Mouse (Mus musculus): Measurements from ENCODE around the gene Wdpcp. TPM values are rescaled to one million over a fixed set of nuclear protein-coding genes. Genes with fewer than 3 reads are reported as not detected.

Gene Wdpcp
- polyA plus RNA-seq, 1 experiment from 2014 or later = 13.5 TPM

DNA sequence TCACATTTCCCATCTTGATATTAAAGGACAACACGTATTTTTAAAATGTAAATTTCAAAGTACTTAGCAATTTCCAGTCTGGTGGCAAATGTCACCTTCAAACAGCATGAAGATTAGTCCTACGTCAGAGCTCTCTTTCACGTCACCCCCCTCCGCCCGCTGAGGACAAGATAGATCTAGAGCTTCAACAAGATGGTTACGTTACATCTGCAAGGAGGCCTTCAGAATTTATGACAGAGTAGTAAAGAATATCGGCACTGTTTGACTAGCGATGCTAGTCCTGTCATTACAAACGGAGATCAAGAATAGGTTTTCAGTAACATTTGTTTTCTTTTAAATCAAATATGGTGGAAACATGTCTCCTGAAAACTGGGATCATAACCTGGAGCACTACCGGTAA, 1.1 kb upstream of the Wdpcp start:
- Histone ChIP-seq H3K27me3 (no peaks in the 10 kb centered on the region), H3K36me3 (peaks cover 3% of the 10 kb centered on the region; the same call in 1 of the 2 replicates), H3K4me3 (peak overlapping the region; percentile 82), H3K27ac (no peak overlapping the region), H3K4me1 (peaks cover 12% of the 10 kb centered on the region), H3K9me3 (no peaks in the 10 kb centered on the region), H3K4me2 (replicated peaks) (peak overlapping the region; percentile 74), H3K9ac (peak overlapping the region; percentile 72)
- 11% methylated on average over 10 of the region's 10 CpGs for WGBS
- no peak for ATAC-seq (ENCODE audit: insufficient number of reproducible peaks, insufficient read depth, low FRiP score, low TSS enrichment)

DNA sequence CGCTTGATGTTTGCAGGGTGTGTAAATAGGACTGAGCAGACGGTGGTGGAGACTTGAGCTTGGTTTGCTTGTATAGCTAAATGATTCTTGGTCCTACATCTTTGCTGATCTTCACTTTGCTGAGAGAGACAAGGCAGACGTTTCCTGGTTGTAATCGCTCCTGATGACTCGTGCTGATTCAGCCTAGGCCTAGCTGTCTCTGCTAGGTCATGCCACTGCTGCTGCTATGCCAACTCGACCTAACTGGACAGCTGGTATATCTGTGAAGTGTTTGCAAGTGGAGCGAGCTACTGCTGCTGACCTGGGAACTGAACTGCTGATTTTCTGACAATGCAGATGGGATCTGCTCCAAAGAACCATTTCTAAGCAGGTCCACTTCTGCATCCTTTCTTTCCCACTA, 9.4 kb downstream of the Wdpcp start:
- 69% methylated on average over 7 of the region's 7 CpGs for WGBS
- ATAC-seq (ENCODE audit: insufficient number of reproducible peaks, insufficient read depth, low FRiP score, low TSS enrichment) = no peak
- H3K36me3 ChIP-seq = no peaks in the 10 kb centered on the region
- no peak overlapping the region for H3K9ac ChIP-seq
- H3K4me2 ChIP-seq (replicated peaks) = no peak overlapping the region
- no peaks in the 10 kb centered on the region for H3K4me1 ChIP-seq
- H3K9me3 ChIP-seq = no peaks in the 10 kb centered on the region
- H3K27ac ChIP-seq = no peak overlapping the region
- no peaks in the 10 kb centered on the region for H3K27me3 ChIP-seq
- H3K4me3 ChIP-seq = no peak overlapping the region

DNA sequence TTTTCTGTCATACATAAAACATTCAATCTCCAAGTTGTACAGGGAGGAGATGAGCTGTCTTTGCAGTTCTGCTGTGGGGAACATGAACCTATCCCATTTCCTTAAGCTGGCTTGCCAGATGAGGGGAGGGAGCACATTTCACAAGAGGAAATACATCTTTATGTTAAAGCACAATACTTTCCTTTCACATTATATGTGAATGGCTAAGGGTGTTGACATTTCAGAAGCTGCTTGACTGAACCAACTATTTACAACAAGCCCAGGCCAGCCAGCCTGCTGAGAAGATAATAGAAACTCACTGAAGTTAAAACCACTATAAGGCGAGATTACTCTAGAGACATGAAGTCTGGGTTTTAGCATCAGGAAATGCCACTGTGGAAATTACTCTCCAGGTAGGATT, 11.3 kb downstream of the Wdpcp start:
- ATAC-seq (ENCODE audit: insufficient number of reproducible peaks, insufficient read depth, low FRiP score, low TSS enrichment) = no peak
- no peak overlapping the region for H3K4me3 ChIP-seq
- WGBS = 36% methylated on average over 1 of the region's 1 CpGs
- H3K9me3 ChIP-seq = no peaks in the 10 kb centered on the region
- H3K4me2 ChIP-seq (replicated peaks) = no peak overlapping the region
- no peak overlapping the region for H3K27ac ChIP-seq
- H3K9ac ChIP-seq = no peak overlapping the region
- H3K4me1 ChIP-seq = no peaks in the 10 kb centered on the region
- no peaks in the 10 kb centered on the region for H3K36me3 ChIP-seq
- H3K27me3 ChIP-seq = no peaks in the 10 kb centered on the region

DNA sequence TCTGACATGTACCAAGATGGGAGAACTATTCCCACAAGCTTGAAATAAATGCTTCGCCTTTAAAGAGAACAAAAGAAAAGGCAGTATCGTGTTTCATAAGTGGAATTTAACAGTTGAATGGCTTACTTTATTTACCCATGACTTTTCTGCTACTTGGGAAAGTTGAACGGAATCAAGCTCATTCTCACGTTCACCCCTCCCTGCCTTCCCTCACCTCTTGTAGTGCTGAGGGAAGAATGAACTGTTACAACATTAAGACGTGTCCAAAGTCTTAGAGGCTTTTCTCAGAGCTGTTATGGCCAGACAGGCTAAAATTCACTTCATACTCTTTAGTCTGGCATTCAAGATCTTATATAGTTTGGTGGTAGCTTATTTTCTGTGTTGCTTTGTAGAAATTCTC, 30.5 kb downstream of the Wdpcp start:
- H3K27ac ChIP-seq = no peak overlapping the region
- WGBS = 38% methylated on average over 5 of the region's 5 CpGs
- no peak for ATAC-seq (ENCODE audit: insufficient number of reproducible peaks, insufficient read depth, low FRiP score, low TSS enrichment)

DNA sequence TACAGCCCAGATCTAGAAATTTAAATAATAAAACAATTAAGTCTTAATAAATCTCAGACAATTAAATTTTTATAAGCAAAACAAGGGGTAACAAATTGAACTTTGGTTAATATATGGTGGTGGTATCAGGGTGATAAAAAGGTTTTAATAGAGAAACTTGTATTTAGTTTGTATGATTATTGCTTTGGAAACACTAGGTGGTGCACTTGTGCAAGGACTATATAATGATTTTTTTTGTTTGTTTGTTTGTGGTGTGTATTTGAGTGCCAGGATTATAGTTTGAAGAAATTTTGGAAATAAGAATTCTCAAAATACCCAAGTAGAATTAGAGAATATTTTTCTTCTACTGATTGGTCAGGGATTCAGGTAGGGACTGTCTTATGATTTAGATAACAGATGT, 43.9 kb downstream of the Wdpcp start:
- no peaks in the 10 kb centered on the region for H3K9me3 ChIP-seq
- H3K27ac ChIP-seq = no peak overlapping the region
- no peak overlapping the region for H3K4me3 ChIP-seq
- H3K36me3 ChIP-seq = no peaks in the 10 kb centered on the region
- no peaks in the 10 kb centered on the region for H3K4me1 ChIP-seq
- no peak overlapping the region for H3K4me2 ChIP-seq (replicated peaks)
- no peaks in the 10 kb centered on the region for H3K27me3 ChIP-seq
- no peak for ATAC-seq (ENCODE audit: insufficient number of reproducible peaks, insufficient read depth, low FRiP score, low TSS enrichment)
- H3K9ac ChIP-seq = no peak overlapping the region

More for the DNA sequence above, 30.5 kb downstream of the Wdpcp start:
- Histone ChIP-seq H3K4me2 (replicated peaks) (no peak overlapping the region), H3K36me3 (no peaks in the 10 kb centered on the region), H3K27me3 (no peaks in the 10 kb centered on the region), H3K9ac (no peak overlapping the region), H3K4me1 (no peaks in the 10 kb centered on the region), H3K9me3 (no peaks in the 10 kb centered on the region), H3K4me3 (no peak overlapping the region)

DNA sequence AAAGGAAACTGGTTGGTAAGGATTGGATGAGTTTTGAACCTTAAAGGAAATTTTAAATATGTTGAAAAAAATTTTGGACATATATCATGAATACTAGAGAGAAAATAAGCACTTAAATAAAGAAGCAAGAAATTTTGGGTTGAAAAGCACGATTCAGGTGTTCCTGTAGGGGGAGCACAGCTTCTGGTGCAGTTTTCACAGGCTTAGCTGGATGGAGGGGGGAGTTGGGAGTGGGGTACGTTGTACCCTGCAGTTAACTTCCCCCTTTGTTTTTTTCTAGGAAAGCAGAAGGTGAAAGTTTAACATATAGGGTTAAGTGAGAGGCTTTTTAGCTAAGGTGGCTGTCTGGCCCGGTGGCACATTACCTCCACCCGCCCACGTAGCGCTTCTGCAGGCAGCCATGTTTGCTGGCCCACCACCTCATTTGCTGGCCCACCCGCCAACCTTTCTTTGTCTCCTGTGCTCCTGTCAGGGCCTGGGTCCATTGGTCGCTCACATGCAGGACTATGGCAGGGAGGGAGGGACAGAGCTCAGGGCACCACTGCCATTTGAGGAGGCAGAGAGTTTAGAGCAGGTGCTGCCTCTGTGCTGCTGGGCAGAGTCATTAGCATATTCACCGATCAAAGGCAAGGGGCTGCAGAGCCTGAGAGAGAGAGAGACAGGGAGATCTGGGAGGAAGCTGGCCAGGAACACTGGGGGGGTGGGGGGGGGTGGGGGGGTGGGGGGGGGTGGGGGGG, 62.3 kb downstream of the Wdpcp start:
- WGBS = 69% methylated on average over 9 of the region's 9 CpGs
- no peaks in the 10 kb centered on the region; the same call in 1 of the 2 replicates for H3K4me1 ChIP-seq
- H3K4me3 ChIP-seq = no peak overlapping the region
- no peaks in the 10 kb centered on the region for H3K36me3 ChIP-seq
- ATAC-seq (ENCODE audit: insufficient number of reproducible peaks, insufficient read depth, low FRiP score, low TSS enrichment) = no peak
- no peak overlapping the region for H3K27ac ChIP-seq
- H3K27me3 ChIP-seq = no peaks in the 10 kb centered on the region
- no peak overlapping the region for H3K9ac ChIP-seq
- no peak overlapping the region for H3K4me2 ChIP-seq (replicated peaks)
- no peaks in the 10 kb centered on the region for H3K9me3 ChIP-seq

DNA sequence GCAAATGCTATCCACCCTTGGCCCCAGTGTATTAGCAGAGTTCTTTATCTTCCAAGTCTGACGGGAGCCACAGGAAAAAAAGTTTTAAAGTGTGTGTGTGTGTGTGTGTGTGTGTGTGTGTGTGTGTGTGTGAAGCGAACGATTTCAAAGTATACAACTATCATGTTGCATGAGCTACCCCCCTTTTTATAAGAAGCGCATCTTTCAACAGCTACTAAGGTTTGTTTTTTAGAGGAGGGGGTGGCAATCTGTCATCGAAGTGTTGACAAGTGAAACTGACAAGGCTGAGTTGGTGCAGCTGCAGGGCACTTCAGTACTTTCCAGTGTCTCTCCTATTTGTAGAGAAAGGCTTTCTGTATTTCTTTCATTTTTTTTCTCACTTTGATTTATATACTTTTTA, 66.3 kb downstream of the Wdpcp start:
- H3K27ac ChIP-seq = no peak overlapping the region
- H3K36me3 ChIP-seq = no peaks in the 10 kb centered on the region
- no peak for ATAC-seq (ENCODE audit: insufficient number of reproducible peaks, insufficient read depth, low FRiP score, low TSS enrichment)
- no peaks in the 10 kb centered on the region; the same call in 1 of the 2 replicates for H3K4me1 ChIP-seq
- 43% methylated on average over 5 of the region's 5 CpGs for WGBS
- H3K4me3 ChIP-seq = no peak overlapping the region
- H3K4me2 ChIP-seq (replicated peaks) = no peak overlapping the region
- no peak overlapping the region for H3K9ac ChIP-seq
- H3K9me3 ChIP-seq = no peaks in the 10 kb centered on the region
- no peaks in the 10 kb centered on the region for H3K27me3 ChIP-seq

DNA sequence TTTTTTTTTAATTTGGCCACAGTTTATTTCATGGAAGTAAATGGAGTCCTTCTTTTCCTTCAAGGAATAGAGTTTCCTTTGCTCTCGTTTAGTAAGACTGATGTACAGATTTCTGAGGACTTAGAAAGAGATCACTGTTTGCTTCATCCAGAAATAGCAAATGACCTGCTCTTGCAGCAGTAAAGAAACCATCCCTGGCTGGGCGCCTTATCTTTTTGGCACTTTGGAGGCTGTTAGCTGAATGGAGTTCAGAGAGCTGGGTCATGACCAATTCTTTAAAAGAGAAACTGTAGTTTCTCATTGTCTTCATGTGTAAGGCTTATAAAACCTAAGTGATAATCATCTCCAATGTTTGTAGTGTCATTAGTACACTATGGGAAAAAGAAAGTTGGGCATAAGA, 67.5 kb downstream of the Wdpcp start:
- no peaks in the 10 kb centered on the region; the same call in 1 of the 2 replicates for H3K4me1 ChIP-seq
- ATAC-seq (ENCODE audit: insufficient number of reproducible peaks, insufficient read depth, low FRiP score, low TSS enrichment) = no peak
- no peak overlapping the region for H3K4me2 ChIP-seq (replicated peaks)
- H3K27me3 ChIP-seq = no peaks in the 10 kb centered on the region
- no peaks in the 10 kb centered on the region for H3K36me3 ChIP-seq
- no peak overlapping the region for H3K4me3 ChIP-seq
- no peak overlapping the region for H3K27ac ChIP-seq
- H3K9me3 ChIP-seq = no peaks in the 10 kb centered on the region
- WGBS = 67% methylated on average over 2 of the region's 2 CpGs
- no peak overlapping the region for H3K9ac ChIP-seq

DNA sequence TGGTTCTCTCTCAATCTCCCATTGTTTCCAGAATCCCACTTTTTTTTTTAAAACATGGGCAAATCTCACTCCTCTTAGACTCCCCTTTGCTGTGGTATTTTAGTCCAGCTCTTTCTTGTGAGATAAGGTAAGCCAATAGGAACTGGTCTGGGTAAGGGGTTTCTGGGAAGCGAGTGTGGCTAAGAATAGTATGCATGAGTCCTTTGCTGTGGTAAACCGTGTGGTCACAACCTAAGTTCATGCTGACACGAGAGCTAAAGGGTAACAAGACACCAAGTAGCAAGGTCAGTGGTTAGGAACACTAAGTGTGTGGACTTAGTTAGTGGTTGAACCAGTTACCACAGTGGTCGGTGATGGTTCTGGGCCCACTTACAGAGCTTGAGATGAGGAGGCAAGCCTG, 72.2 kb downstream of the Wdpcp start:
- Histone ChIP-seq H3K9me3 (no peaks in the 10 kb centered on the region), H3K4me3 (no peak overlapping the region), H3K4me2 (replicated peaks) (no peak overlapping the region), H3K4me1 (no peaks in the 10 kb centered on the region), H3K27me3 (no peaks in the 10 kb centered on the region), H3K27ac (no peak overlapping the region), H3K36me3 (no peaks in the 10 kb centered on the region), H3K9ac (no peak overlapping the region)
- no peak for ATAC-seq (ENCODE audit: insufficient number of reproducible peaks, insufficient read depth, low FRiP score, low TSS enrichment)
- WGBS = 66% methylated on average over 4 of the region's 4 CpGs

DNA sequence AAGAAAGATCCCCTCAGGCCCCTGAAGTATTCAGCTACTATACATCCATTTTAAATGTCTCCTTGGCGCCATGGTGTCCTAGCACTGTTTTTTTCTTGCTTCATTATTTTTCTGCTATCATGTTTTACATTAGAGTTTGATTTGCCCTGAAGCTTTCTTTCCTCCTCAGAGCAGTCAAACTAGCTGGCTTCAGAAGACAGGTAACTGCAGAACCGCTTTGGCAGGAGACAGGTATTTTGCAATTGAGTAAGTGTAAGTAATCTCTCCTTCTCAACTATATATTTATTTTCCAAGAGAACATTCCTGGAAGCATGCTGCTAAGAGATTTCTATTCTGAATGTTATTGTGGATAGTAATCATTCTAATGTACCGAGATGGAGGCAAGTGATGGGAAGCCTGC, 74.1 kb downstream of the Wdpcp start:
- WGBS = 75% methylated on average over 3 of the region's 3 CpGs

DNA sequence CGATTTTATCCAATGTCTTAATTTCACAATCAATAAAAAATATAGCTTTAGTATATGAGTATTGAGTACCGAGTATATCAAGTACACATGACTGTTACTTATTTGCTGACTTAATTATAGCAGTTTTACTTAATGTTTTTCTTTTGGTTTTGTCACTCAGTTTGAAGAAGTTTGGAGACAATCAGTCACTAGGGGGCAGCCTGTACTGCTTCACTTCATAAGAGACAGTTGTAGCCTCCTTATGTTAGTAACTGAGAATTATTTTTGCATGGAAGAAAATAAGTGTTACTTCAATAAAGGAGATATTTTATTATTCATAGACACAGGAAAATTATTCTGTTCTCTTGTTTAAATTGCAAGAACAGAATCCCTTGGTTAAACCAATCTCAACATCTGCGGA, 87.0 kb downstream of the Wdpcp start:
- no peaks in the 10 kb centered on the region for H3K9me3 ChIP-seq
- no peak for ATAC-seq (ENCODE audit: insufficient number of reproducible peaks, insufficient read depth, low FRiP score, low TSS enrichment)
- H3K4me3 ChIP-seq = no peak overlapping the region
- no peaks in the 10 kb centered on the region for H3K4me1 ChIP-seq
- H3K36me3 ChIP-seq = no peaks in the 10 kb centered on the region
- H3K27ac ChIP-seq = no peak overlapping the region
- no peak overlapping the region for H3K9ac ChIP-seq
- H3K4me2 ChIP-seq (replicated peaks) = no peak overlapping the region
- WGBS = 68% methylated on average over 3 of the region's 3 CpGs
- H3K27me3 ChIP-seq = no peaks in the 10 kb centered on the region

More for the DNA sequence above, 74.1 kb downstream of the Wdpcp start:
- Histone ChIP-seq H3K4me1 (no peaks in the 10 kb centered on the region), H3K27ac (no peak overlapping the region), H3K27me3 (no peaks in the 10 kb centered on the region), H3K9ac (no peak overlapping the region), H3K9me3 (no peaks in the 10 kb centered on the region), H3K36me3 (no peaks in the 10 kb centered on the region), H3K4me2 (replicated peaks) (no peak overlapping the region), H3K4me3 (no peak overlapping the region)
- ATAC-seq (ENCODE audit: insufficient number of reproducible peaks, insufficient read depth, low FRiP score, low TSS enrichment) = no peak

DNA sequence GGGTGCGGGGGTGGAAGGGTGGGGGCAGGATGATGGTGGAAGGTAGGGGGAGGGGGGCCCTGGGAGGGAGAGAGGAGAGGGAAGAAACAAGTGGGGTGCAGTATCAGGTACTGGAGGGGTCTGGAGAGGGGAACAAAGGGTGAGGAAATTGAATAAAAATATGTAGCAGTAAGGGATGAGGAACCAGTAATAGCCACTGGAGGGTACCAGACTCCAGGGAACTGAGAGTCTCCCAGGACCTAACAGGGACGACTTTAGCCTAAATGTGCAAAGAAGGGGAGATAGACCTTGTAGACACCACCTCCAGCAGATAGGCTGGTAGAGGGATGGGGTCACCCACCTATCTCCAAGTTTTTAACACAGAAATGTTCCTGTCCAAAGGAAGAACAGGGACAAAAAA, 105.0 kb downstream of the Wdpcp start:
- no peaks in the 10 kb centered on the region for H3K4me1 ChIP-seq
- no peak overlapping the region for H3K9ac ChIP-seq
- WGBS = 62% methylated on average over 2 of the region's 2 CpGs
- no peaks in the 10 kb centered on the region for H3K27me3 ChIP-seq
- no peak overlapping the region for H3K27ac ChIP-seq
- no peak overlapping the region for H3K4me2 ChIP-seq (replicated peaks)
- H3K4me3 ChIP-seq = no peak overlapping the region
- H3K9me3 ChIP-seq = no peaks in the 10 kb centered on the region
- no peaks in the 10 kb centered on the region for H3K36me3 ChIP-seq
- no peak for ATAC-seq (ENCODE audit: insufficient number of reproducible peaks, insufficient read depth, low FRiP score, low TSS enrichment)
